Mouse (Mus musculus) MEL (cell line): ENCODE results near the gene Ccdc47. TPM values are rescaled to one million over a fixed set of nuclear protein-coding genes. Genes with fewer than 3 reads are reported as not detected.

Source experiments
- DNase-seq: peaks from one replicate; pipeline ENCODE4 v3.0.0; 2011; ENCODE audit warnings: low read depth, low spot score
- H3K27ac ChIP-seq: 2 replicates; pipeline ENCODE4 v1.5.1; 2012; ENCODE audit warnings: low read depth, mild to moderate bottlenecking, control low read depth, low read length, moderate library complexity; ENCODE audit not compliant: control insufficient read depth
- H3K27me3 ChIP-seq, 2 experiments: fragments of 150-350 bp in 1 of 2; sonication (generic) in 1 of 2; 2 replicates each; pipeline ENCODE4 v1.6.1; 2012; ENCODE audit warnings: low read length in 2 of 2, mild to moderate bottlenecking in 2 of 2, improper control_type of control experiment in 1 of 2, moderate library complexity in 1 of 2; ENCODE audit not compliant: insufficient read depth in 2 of 2, control insufficient read depth in 1 of 2
- H3K36me3 ChIP-seq, 2 experiments: 2 replicates each; pipeline ENCODE4 v1.6.1; 2012 to 2014; ENCODE audit warnings: low read length in 2 of 2, improper control_type of control experiment in 1 of 2, inconsistent platforms in 1 of 2, mild to moderate bottlenecking in 1 of 2; ENCODE audit not compliant: insufficient read depth in 2 of 2, control insufficient read depth in 1 of 2
- H3K4me1 ChIP-seq, 2 experiments: fragments of 150-350 bp in 1 of 2; sonication (generic) in 1 of 2; 2 replicates each; pipeline ENCODE4 v1.6.1; 2012; ENCODE audit warnings: low read length in 2 of 2, improper control_type of control experiment in 1 of 2, mild to moderate bottlenecking in 1 of 2; ENCODE audit not compliant: insufficient read depth in 2 of 2, control insufficient read depth in 1 of 2
- H3K4me3 ChIP-seq, 2 experiments: fragments of 150-350 bp in 1 of 2; sonication (generic) in 1 of 2; 2 replicates each; pipeline ENCODE4 v1.5.1; 2012; ENCODE audit warnings: low read depth in 2 of 2, low read length in 2 of 2, mild to moderate bottlenecking in 2 of 2, moderate library complexity in 2 of 2, control low read depth in 1 of 2, improper control_type of control experiment in 1 of 2; ENCODE audit not compliant: control insufficient read depth in 1 of 2, insufficient read depth in 1 of 2
- H3K79me2 ChIP-seq: 2 replicates; pipeline ENCODE4 v1.6.1; 2012; ENCODE audit warnings: mild to moderate bottlenecking, low read length, moderate library complexity; ENCODE audit not compliant: control insufficient read depth, poor library complexity, insufficient read depth
- H3K9ac ChIP-seq: 2 replicates; pipeline ENCODE4 v1.6.1; 2012; ENCODE audit warnings: low read depth, mild to moderate bottlenecking, control low read depth, low read length, moderate library complexity; ENCODE audit not compliant: control insufficient read depth, poor library complexity, severe bottlenecking
- H3K9me3 ChIP-seq: fragments of 150-350 bp; sonication (generic); replicated peaks from 2 replicates; pipeline ENCODE4 v1.6.1; 2012; ENCODE audit warnings: mild to moderate bottlenecking, low read length, improper control_type of control experiment, moderate library complexity; ENCODE audit not compliant: insufficient read depth
- BHLHE40 ChIP-seq: IDR thresholded peaks from 2 replicates; pipeline ENCODE4 v1.6.1; 2012; ENCODE audit warnings: low read depth, mild to moderate bottlenecking, inconsistent platforms, low read length, improper control_type of control experiment, borderline replicate concordance
- CTCF ChIP-seq, 3 experiments: IDR thresholded peaks in 2 of 3; conservative IDR thresholded peaks in 1 of 3; 2 replicates each; pipeline ENCODE4 v1.5.1; 2011 to 2012; ENCODE audit warnings: low read length in 3 of 3, low read depth in 2 of 3, mild to moderate bottlenecking in 2 of 3, improper control_type of control experiment in 1 of 3, inconsistent platforms in 1 of 3, mixed read lengths in 1 of 3, moderate library complexity in 1 of 3; ENCODE audit not compliant: control insufficient read depth in 1 of 3, insufficient read depth in 1 of 3, poor library complexity in 1 of 3, severe bottlenecking in 1 of 3
- ELF1 ChIP-seq: IDR thresholded peaks from 2 replicates; pipeline ENCODE4 v1.6.1; 2014; ENCODE audit warnings: low read depth, mild to moderate bottlenecking, inconsistent platforms, low read length, improper control_type of control experiment, moderate library complexity
- EP300 ChIP-seq, 2 experiments: IDR thresholded peaks; 2 replicates each; pipeline ENCODE4 v1.6.1; 2011; ENCODE audit warnings: improper control_type of control experiment in 2 of 2, low read length in 2 of 2, low read depth in 1 of 2, mild to moderate bottlenecking in 1 of 2
- ETS1 ChIP-seq: IDR thresholded peaks from 2 replicates; pipeline ENCODE4 v1.6.1; 2012; ENCODE audit warnings: low read depth, mild to moderate bottlenecking, inconsistent platforms, low read length, improper control_type of control experiment, moderate library complexity
- GATA1 ChIP-seq: IDR thresholded peaks from 2 replicates; pipeline ENCODE4 v1.6.1; 2011; ENCODE audit warnings: low read depth, low read length, improper control_type of control experiment
- JUND ChIP-seq: IDR thresholded peaks from 2 replicates; pipeline ENCODE4 v1.6.1; 2011; ENCODE audit warnings: low read depth, mild to moderate bottlenecking, improper control_type of control experiment, low read length
- KAT2A ChIP-seq: conservative IDR thresholded peaks from 2 replicates; pipeline ENCODE4 v1.6.1; 2012; ENCODE audit warnings: low read depth, low read length, improper control_type of control experiment, inconsistent platforms
- MAX ChIP-seq: IDR thresholded peaks from 2 replicates; pipeline ENCODE4 v1.6.1; 2011; ENCODE audit warnings: low read length, improper control_type of control experiment
- MAZ ChIP-seq: IDR thresholded peaks from 2 replicates; pipeline ENCODE4 v1.6.1; 2012; ENCODE audit warnings: low read depth, mild to moderate bottlenecking, inconsistent platforms, low read length, improper control_type of control experiment
- MEF2A ChIP-seq: IDR thresholded peaks from 2 replicates; pipeline ENCODE4 v1.6.1; 2014; ENCODE audit warnings: low read depth, mild to moderate bottlenecking, inconsistent platforms, low read length, improper control_type of control experiment; ENCODE audit not compliant: poor library complexity, insufficient replicate concordance, severe bottlenecking; ENCODE audit errors: extremely low read depth
- MXI1 ChIP-seq: IDR thresholded peaks from 2 replicates; pipeline ENCODE4 v1.6.1; 2011; ENCODE audit warnings: mild to moderate bottlenecking, low read depth, low read length, improper control_type of control experiment
- MYC ChIP-seq: IDR thresholded peaks from 2 replicates; pipeline ENCODE4 v1.6.1; 2011; ENCODE audit warnings: low read depth, mild to moderate bottlenecking, low read length, improper control_type of control experiment, moderate library complexity
- NELFE ChIP-seq: IDR thresholded peaks from 2 replicates; pipeline ENCODE4 v1.6.1; 2011; ENCODE audit warnings: low read depth, low read length, improper control_type of control experiment
- NRF1 ChIP-seq: IDR thresholded peaks from 2 replicates; pipeline ENCODE4 v1.6.1; 2014; ENCODE audit warnings: low read depth, mild to moderate bottlenecking, inconsistent platforms, low read length, improper control_type of control experiment, moderate library complexity; ENCODE audit not compliant: poor library complexity, insufficient read depth, severe bottlenecking
- POLR2A ChIP-seq, 2 experiments: IDR thresholded peaks; 2 replicates each; pipeline ENCODE4 v1.6.1; 2011 to 2012; ENCODE audit warnings: low read length in 2 of 2, mild to moderate bottlenecking in 2 of 2, control low read depth in 1 of 2, improper control_type of control experiment in 1 of 2, low read depth in 1 of 2, moderate library complexity in 1 of 2; ENCODE audit not compliant: control insufficient read depth in 1 of 2, insufficient read depth in 1 of 2, poor library complexity in 1 of 2
- POLR2AphosphoS2 ChIP-seq: IDR thresholded peaks from 2 replicates; pipeline ENCODE4 v1.6.1; 2011; ENCODE audit warnings: low read length, improper control_type of control experiment
- POLR2AphosphoS5 ChIP-seq: IDR thresholded peaks from 2 replicates; pipeline ENCODE4 v1.6.1; 2012; ENCODE audit warnings: low read depth, borderline replicate concordance, mild to moderate bottlenecking, inconsistent platforms, low read length, moderate library complexity, mixed read lengths
- SIN3A ChIP-seq: IDR thresholded peaks from 2 replicates; pipeline ENCODE4 v1.6.1; 2012; ENCODE audit warnings: low read length, improper control_type of control experiment, inconsistent platforms
- TBP ChIP-seq: IDR thresholded peaks from 2 replicates; pipeline ENCODE4 v1.8.0; 2011; ENCODE audit warnings: low read depth, low read length, improper control_type of control experiment
- UBTF ChIP-seq: IDR thresholded peaks from 2 replicates; pipeline ENCODE4 v1.6.1; 2012; ENCODE audit warnings: low read depth, mild to moderate bottlenecking, inconsistent platforms, low read length, improper control_type of control experiment, moderate library complexity, borderline replicate concordance; ENCODE audit not compliant: insufficient read depth
- ZC3H11A ChIP-seq: IDR thresholded peaks from 2 replicates; pipeline ENCODE4 v1.6.1; 2012; ENCODE audit warnings: low read depth, mild to moderate bottlenecking, inconsistent platforms, low read length, improper control_type of control experiment
- ZKSCAN1 ChIP-seq: IDR thresholded peaks from 2 replicates; pipeline ENCODE4 v1.6.1; 2012; ENCODE audit warnings: low read depth, mild to moderate bottlenecking, inconsistent platforms, low read length, improper control_type of control experiment, moderate library complexity
- ZNF384 ChIP-seq: IDR thresholded peaks from 2 replicates; pipeline ENCODE4 v1.6.1; 2012; ENCODE audit warnings: low read depth, mild to moderate bottlenecking, inconsistent platforms, low read length, improper control_type of control experiment
- polyA plus RNA-seq, 2 experiments: library from polyadenylated mRNA; stranded (reverse) in 1 of 2; unstranded in 1 of 2; fragments of >175 nt in 1 of 2; fragments of >200 nt in 1 of 2; gene quantifications; 2 replicates each; pipeline versions ENCODE4 v1.2.1 to v1.2.4; 2012; ENCODE audit warnings: low replicate concordance in 2 of 2, low read depth in 1 of 2; ENCODE audit not compliant: insufficient read length in 2 of 2, insufficient read depth in 1 of 2, missing spikeins in 1 of 2
- total RNA-seq: library from RNA; depleted of rRNA; stranded (reverse); fragments of 300-350 nt; gene quantifications from 2 replicates; pipeline ENCODE4 v1.2.3, GENCODE M21; 2012

The Ccdc47 gene
- total and polyA plus RNA-seq, 3 experiments, result 47.6 to 145 (median 51.6) TPM

GRCm38 (mm10) chr11:106193371-106194154 is 22.6 kb downstream of the Ccdc47 start (continued):
- TF ChIP-seq POLR2AphosphoS5 (no peak), UBTF (no peak), ZC3H11A (no peak; the same call in 1 of the 2 replicates), POLR2A (IDR thresholded peaks at IDR 0.05; ENCODE audit: control insufficient read depth in 1 of 2, insufficient read depth in 1 of 2, low read depth in 1 of 2, low read length in 2 of 2, poor library complexity in 1 of 2) (peak; percentile 91 to 97), POLR2AphosphoS2 (peak; percentile 95)

- Histone ChIP-seq H3K4me1 (peaks cover 5 to 12% of the 10 kb centered on the region in 2 experiments), H3K9ac (peak overlapping the region; percentile 82), H3K27ac (peak overlapping the region; percentile 84), H3K4me3 (peak overlapping the region; percentile 74 to 89), H3K27me3 (no peaks in the 10 kb centered on the region), H3K9me3 (no peaks in the 10 kb centered on the region), H3K36me3 (peaks cover under 1 to 17% of the 10 kb centered on the region in 2 experiments; a peak in 3 of 4 replicates), H3K79me2 (peaks cover 2% of the 10 kb centered on the region; the same call in 1 of the 2 replicates)
- DNase-seq, result peak; percentile 88
- TF ChIP-seq EP300 (IDR thresholded peaks at IDR 0.05; ENCODE audit: low read depth in 1 of 2, low read length in 2 of 2), result 0 out of 4 replicates have a peak, but pooled peaks have one; percentile 2 to 13
- TF ChIP-seq GATA1, result peak; percentile 24; the same call in 1 of the 2 replicates
- TF ChIP-seq NRF1, result no peak
- TF ChIP-seq MAZ, result 0 out of 2 replicates have a peak, but pooled peaks have one; percentile 12
- peak; percentile 72 for TF ChIP-seq SIN3A
- no peak for TF ChIP-seq POLR2A (IDR thresholded peaks at IDR 0.05; ENCODE audit: control insufficient read depth in 1 of 2, insufficient read depth in 1 of 2, low read depth in 1 of 2, low read length in 2 of 2, poor library complexity in 1 of 2)
- peak; percentile 39 for TF ChIP-seq MXI1
- 0 out of 2 replicates have a peak, but pooled peaks have one; percentile 57 for TF ChIP-seq TBP
- TF ChIP-seq ZKSCAN1, result no peak
- TF ChIP-seq, all 39 proteins: peak for 6
Observed at GRCm38 (mm10) chr11:106192657-106193370, 23.3 kb downstream of the Ccdc47 start.

GRCm38 (mm10) chr11:106192241-106192640 is 23.9 kb downstream of the Ccdc47 start:
- H3K4me1 ChIP-seq, result peaks cover 4 to 12% of the 10 kb centered on the region in 2 experiments
- H3K9ac ChIP-seq, result peak overlapping the region; percentile 82
- H3K27me3 ChIP-seq, result no peaks in the 10 kb centered on the region
- peak overlapping the region; percentile 74 to 89 for H3K4me3 ChIP-seq
- peaks cover 0 to 16% of the 10 kb centered on the region in 2 experiments; a peak in 2 of 4 replicates for H3K36me3 ChIP-seq
- peak overlapping the region; percentile 84 for H3K27ac ChIP-seq
- H3K9me3 ChIP-seq, result no peaks in the 10 kb centered on the region
- H3K79me2 ChIP-seq, result peaks cover 2% of the 10 kb centered on the region; the same call in 1 of the 2 replicates
- DNase-seq, result peak; percentile 63
- TF ChIP-seq ZKSCAN1, result no peak
- no peak for TF ChIP-seq ELF1
- 0 out of 2 replicates have a peak, but pooled peaks have one; percentile 42 for TF ChIP-seq MAX
- peak; percentile 77 for TF ChIP-seq GATA1
- peak; percentile 26; the same call in 1 of the 2 replicates for TF ChIP-seq SIN3A
- TF ChIP-seq BHLHE40, result no peak
- no peak for TF ChIP-seq ZC3H11A
- no peak for TF ChIP-seq KAT2A
- TF ChIP-seq MYC, result peak; percentile 50; the same call in 1 of the 2 replicates
- no peak for TF ChIP-seq ETS1
- TF ChIP-seq NELFE, result no peak
- no peak for TF ChIP-seq POLR2AphosphoS5
- no peak for TF ChIP-seq JUND
- no peak for TF ChIP-seq MEF2A
- no peak for TF ChIP-seq TBP
- TF ChIP-seq ZNF384, result peak; percentile 74
- TF ChIP-seq CTCF (IDR thresholded peaks at IDR 0.05 in 2 of 3, conservative IDR thresholded peaks at IDR 0.05 in 1 of 3; ENCODE audit: control insufficient read depth in 1 of 3, insufficient read depth in 1 of 3, low read depth in 2 of 3, low read length in 3 of 3, poor library complexity in 1 of 3, severe bottlenecking in 1 of 3), result no peak
